Mouse (Mus musculus) liver, postnatal 0 days (tissue): ENCODE data around the gene Letmd1. TPM values are rescaled to one million over a fixed set of nuclear protein-coding genes. Genes with fewer than 3 reads are reported as not detected.
"Not testable (repeated sequence)": the region's sequence is repeated elsewhere in the genome, so short reads cannot be mapped to it uniquely, and the experiment has no call there.

Source experiments
- ATAC-seq: fragments of 200-750 bp; cut with Nextera tagmentation; 2 replicates; pipeline ENCODE4 v1.8.0; 2017; ENCODE audit warnings: mild to moderate bottlenecking, moderate library complexity
- DNase-seq: peaks from one replicate; pipeline ENCODE4 v3.0.0-alpha.2; 2016
- H3K27ac ChIP-seq: fragments of 300-500 bp; sonication (generic); 2 replicates; pipeline ENCODE4 v1.5.1; 2014; ENCODE audit warnings: antibody characterized with exemption, moderate library complexity, mild to moderate bottlenecking, low read depth
- H3K27me3 ChIP-seq: fragments of 300-500 bp; sonication (generic); 2 replicates; pipeline ENCODE4 v1.6.1; 2014; ENCODE audit warnings: low read length, control low read depth, mixed read lengths; ENCODE audit not compliant: insufficient read depth
- H3K36me3 ChIP-seq: fragments of 300-500 bp; sonication (generic); replicated peaks from 2 replicates; pipeline ENCODE4 v1.6.1; 2014; ENCODE audit warnings: mild to moderate bottlenecking, control low read depth, low read length, moderate library complexity, mixed read lengths; ENCODE audit not compliant: insufficient read depth
- H3K4me1 ChIP-seq: fragments of 300-500 bp; sonication (generic); 2 replicates; pipeline ENCODE4 v1.6.1; 2014; ENCODE audit warnings: antibody characterized with exemption, mild to moderate bottlenecking, control low read depth; ENCODE audit not compliant: insufficient read depth
- H3K4me2 ChIP-seq: fragments of 300-500 bp; sonication (generic); 2 replicates; pipeline ENCODE4 v1.6.1; 2014; ENCODE audit warnings: low read depth, mild to moderate bottlenecking, low read length, moderate library complexity, mixed read lengths
- H3K4me3 ChIP-seq: fragments of 300-500 bp; sonication (generic); 2 replicates; pipeline ENCODE4 v1.5.1; 2014; ENCODE audit warnings: low read depth, low read length
- H3K9ac ChIP-seq: fragments of 300-500 bp; sonication (generic); replicated peaks from 2 replicates; pipeline ENCODE4 v1.6.1; 2014; ENCODE audit warnings: mild to moderate bottlenecking, moderate library complexity
- H3K9me3 ChIP-seq: fragments of 300-500 bp; sonication (generic); 2 replicates; pipeline ENCODE4 v1.6.1; 2016; ENCODE audit warnings: mild to moderate bottlenecking, control low read depth, low read length, mixed read lengths
- CTCF ChIP-seq: sonication (generic); IDR thresholded peaks from 2 replicates; pipeline ENCODE4 v1.5.1; 2016; ENCODE audit warnings: antibody characterized with exemption, low read depth
- EP300 ChIP-seq: IDR thresholded peaks from 2 replicates; pipeline ENCODE4 v1.6.1; 2016; ENCODE audit warnings: antibody characterized with exemption, low read depth, mild to moderate bottlenecking
- WGBS: fragments of 180-500 bp; shearing (Covaris S2); extraction: QIAGEN DNeasy Blood & Tissue Kit; methylation state at CpG from one replicate; pipeline ENCODE4 v1.1.7; 2014; ENCODE audit not compliant: insufficient replicate concordance; 5-methylcytosine and 5-hydroxymethylcytosine counted together
- polyA plus RNA-seq: library from polyadenylated mRNA; unstranded; fragments of >200 nt; fragmentation: Nextera tagmentation; extraction: Ambion mirVana; gene quantifications from 2 replicates; pipeline ENCODE4 v1.2.1, GENCODE M21; 2015

The Letmd1 gene
- polyA plus RNA-seq, 1 experiment from 2014 or later = 16.3 TPM

DNA sequence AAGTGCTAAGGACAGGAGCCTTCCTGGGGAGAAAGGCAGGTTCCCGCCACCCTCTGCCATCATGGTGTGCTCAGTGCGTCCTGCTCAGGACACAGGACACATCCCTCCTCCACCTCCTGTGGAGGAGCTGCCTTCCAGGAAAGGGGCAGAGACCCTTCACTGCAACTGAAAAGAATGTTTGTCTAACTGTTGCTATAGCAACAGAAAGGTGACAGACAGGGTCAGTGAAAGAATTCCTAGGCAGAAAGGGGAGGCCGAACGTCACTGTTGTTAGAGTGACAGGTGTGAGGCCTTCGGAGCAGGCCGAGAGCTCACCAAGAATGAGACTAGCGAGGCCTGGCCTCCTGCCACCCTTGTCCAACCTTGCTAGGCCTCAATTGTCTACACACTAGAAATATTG is 17.6 kb downstream of the Letmd1 start:
- DNase-seq (no peak), ATAC-seq (no peak)
- TF ChIP-seq CTCF (no peak), EP300 (no peak)
- Histone ChIP-seq H3K9me3 (no peaks in the 10 kb centered on the region), H3K4me3 (no peak overlapping the region), H3K27me3 (no peaks in the 10 kb centered on the region), H3K36me3 (peaks cover 7% of the 10 kb centered on the region), H3K27ac (no peak overlapping the region), H3K4me1 (peaks cover 5% of the 10 kb centered on the region), H3K4me2 (no peak overlapping the region), H3K9ac (no peak overlapping the region)
- 65% methylated on average over 7 of the region's 7 CpGs for WGBS

DNA sequence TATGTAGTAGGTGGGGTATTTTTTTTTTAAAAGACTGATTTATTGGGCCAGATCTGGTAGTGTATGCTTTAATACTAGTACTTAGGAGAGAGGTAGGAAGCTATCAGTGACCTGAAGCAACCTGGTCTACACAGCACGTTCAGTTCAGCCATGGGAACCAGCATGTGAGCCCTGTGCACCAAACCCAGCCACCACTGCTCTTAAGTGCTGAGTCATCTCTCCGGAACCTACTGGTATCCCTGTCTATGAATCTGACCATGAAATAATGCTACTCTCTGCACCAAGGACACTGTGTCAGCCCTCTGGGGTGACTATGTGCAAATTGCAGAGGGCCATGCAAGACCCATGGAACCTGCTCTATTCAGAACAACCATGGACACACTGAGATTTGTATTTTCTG is 18.2 kb downstream of the Letmd1 start:
- Histone ChIP-seq H3K4me1 (peaks cover 5% of the 10 kb centered on the region), H3K4me3 (no peak overlapping the region), H3K36me3 (peaks cover 3% of the 10 kb centered on the region), H3K4me2 (no peak overlapping the region), H3K27me3 (no peaks in the 10 kb centered on the region), H3K9me3 (no peaks in the 10 kb centered on the region), H3K27ac (no peak overlapping the region), H3K9ac (no peak overlapping the region)
- no peak for ATAC-seq
- 66% methylated on average over 2 of the region's 2 CpGs for WGBS
- TF ChIP-seq EP300 = no peak
- no peak for TF ChIP-seq CTCF
- DNase-seq = no peak

DNA sequence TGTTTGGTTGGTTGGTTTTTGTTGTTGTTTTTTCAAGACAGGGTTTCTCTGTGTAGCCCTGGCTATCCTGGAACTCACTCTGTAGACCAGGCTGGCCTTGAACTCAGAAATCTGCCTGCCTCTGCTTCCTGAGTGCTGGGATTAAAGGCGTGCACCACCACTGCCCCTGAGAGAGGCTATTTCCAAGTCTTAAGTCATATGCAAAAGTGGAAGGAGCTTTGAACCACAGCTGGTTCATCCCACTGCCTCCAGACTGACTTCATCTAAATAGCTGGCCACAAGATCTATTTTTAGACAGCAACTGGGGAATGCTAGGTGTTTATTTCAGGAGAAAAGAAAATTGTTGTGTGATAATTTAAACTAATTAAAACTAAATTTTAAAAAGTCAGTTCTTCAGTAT is 19.5 kb downstream of the Letmd1 start:
- not testable (repeated sequence) for H3K4me1 ChIP-seq, H3K36me3 ChIP-seq, H3K9me3 ChIP-seq, H3K4me2 ChIP-seq, DNase-seq, ATAC-seq, H3K9ac ChIP-seq, H3K4me3 ChIP-seq, H3K27ac ChIP-seq, H3K27me3 ChIP-seq
- WGBS = 66% methylated on average over 1 of the region's 1 CpGs

DNA sequence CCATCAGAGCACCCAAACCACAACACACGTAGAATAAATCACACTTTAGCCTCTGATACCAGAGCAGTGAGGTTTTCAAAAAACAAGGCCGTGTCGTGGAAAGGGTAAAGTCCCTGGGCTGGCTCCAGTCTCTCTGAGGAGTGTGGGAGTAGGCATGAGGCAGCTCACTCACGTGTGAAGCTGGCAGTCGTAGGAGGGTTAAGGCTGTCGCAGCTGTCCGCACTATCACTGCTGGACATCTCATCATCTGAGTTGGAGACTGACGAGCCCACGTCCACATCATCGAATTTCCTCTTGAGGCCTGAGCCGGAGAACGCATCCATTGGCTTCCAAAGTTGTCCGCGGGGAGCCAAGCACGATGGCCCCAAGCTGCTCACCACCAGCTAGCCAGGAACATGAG is 20.4 kb downstream of the Letmd1 start:
- no peak overlapping the region for H3K4me2 ChIP-seq

DNA sequence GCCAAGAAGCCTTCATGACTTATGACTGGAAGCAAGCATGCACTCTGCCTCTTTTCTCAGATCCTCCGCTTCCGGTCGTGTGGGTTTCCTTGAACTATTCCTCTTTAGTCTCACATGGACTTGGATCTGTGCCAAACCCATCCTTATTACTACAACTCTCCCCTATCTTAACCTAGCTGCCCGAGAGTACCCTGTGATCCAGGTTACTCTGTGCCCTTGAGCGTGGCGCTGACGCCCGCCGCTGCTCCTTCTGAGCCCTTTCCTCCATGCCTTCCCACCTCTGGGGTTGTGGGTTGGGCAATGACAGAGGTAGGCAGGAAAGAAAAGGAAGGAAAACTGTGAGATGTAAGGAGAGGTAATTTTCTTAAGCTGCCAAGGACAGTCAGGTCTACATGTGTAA is 23.1 kb downstream of the Letmd1 start:
- no peak overlapping the region for H3K4me3 ChIP-seq
- ATAC-seq (no peak), DNase-seq (no peak)
- H3K9ac ChIP-seq = no peak overlapping the region
- H3K4me1 ChIP-seq = peaks cover 7% of the 10 kb centered on the region
- no peak overlapping the region for H3K27ac ChIP-seq
- no peaks in the 10 kb centered on the region for H3K36me3 ChIP-seq
- no peaks in the 10 kb centered on the region for H3K9me3 ChIP-seq
- 84% methylated on average over 9 of the region's 9 CpGs for WGBS
- H3K4me2 ChIP-seq = no peak overlapping the region
- no peak for TF ChIP-seq EP300
- no peak for TF ChIP-seq CTCF
- H3K27me3 ChIP-seq = no peaks in the 10 kb centered on the region

More for the DNA sequence above, 20.4 kb downstream of the Letmd1 start:
- Histone ChIP-seq H3K9ac (no peak overlapping the region), H3K27me3 (no peaks in the 10 kb centered on the region), H3K27ac (no peak overlapping the region), H3K9me3 (no peaks in the 10 kb centered on the region), H3K36me3 (no peaks in the 10 kb centered on the region), H3K4me3 (no peak overlapping the region), H3K4me1 (peaks cover 7% of the 10 kb centered on the region)
- WGBS = 80% methylated on average over 15 of the region's 15 CpGs
- ATAC-seq = no peak
- DNase-seq = no peak
- TF ChIP-seq EP300 = no peak
- no peak for TF ChIP-seq CTCF

DNA sequence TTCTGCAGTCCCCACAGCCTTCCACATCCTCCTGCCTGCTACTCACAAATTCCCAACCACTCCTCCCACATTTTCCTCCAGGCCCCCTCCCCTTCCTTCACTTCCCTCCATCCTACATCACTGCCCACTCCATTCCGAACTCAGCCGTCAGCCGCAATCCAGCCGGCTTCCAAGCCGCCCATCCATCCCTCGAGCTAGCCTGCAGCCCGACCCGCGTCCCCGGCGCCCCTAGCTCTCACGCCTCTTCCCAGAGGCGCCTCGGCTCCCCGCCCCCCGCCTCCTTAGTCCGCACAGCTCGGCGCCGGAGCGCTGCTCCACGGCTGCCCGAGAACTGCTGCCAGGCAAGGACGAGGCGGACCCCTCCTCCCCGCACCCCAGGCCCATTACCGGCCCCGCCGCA is 25.8 kb downstream of the Letmd1 start:
- TF ChIP-seq CTCF (no peak), EP300 (no peak)
- peak overlapping the region; percentile 79 for H3K9ac ChIP-seq
- H3K4me3 ChIP-seq = peak overlapping the region; percentile 77
- ATAC-seq (peak; percentile 58), DNase-seq (no peak)
- under 1% methylated on average over 29 of the region's 29 CpGs for WGBS
- no peaks in the 10 kb centered on the region for H3K27me3 ChIP-seq
- peaks cover 5% of the 10 kb centered on the region for H3K4me1 ChIP-seq
- peak overlapping the region; percentile 100 for H3K4me2 ChIP-seq
- no peaks in the 10 kb centered on the region for H3K36me3 ChIP-seq
- peak overlapping the region; percentile 59; the same call in 1 of the 2 replicates for H3K27ac ChIP-seq
- H3K9me3 ChIP-seq = no peaks in the 10 kb centered on the region

DNA sequence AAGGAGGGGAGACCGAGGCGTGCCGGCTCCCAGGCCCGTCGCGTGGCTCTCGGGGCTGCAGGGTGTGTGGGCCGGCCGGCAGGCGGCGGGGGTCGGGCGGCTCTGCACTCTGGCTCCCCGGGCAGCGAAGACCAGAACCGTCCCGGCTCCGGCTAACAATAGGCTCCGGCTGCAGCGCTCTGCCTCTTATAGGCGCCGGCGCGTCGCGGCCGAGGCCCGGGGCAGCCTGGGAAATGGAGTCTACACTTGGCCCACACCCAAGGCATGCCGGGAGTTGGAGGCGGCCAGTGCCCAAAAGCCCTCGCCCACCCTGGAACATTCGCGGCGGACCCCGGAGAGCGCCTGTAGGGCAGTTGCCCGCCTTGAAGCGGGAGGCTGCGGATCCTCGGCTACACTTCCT is 26.3 kb downstream of the Letmd1 start, which contains the start of gene Csrnp2:
Csrnp2 (minus strand) TSS at position 387 of the 400 bp plus-strand sequence.
- H3K27me3 ChIP-seq = no peaks in the 10 kb centered on the region
- H3K9ac ChIP-seq = peak within 1 kb of the TSS; percentile 79
- no peaks in the 10 kb centered on the region for H3K36me3 ChIP-seq
- TF ChIP-seq CTCF (peak; percentile 21; the same call in 1 of the 2 replicates), EP300 (no peak)
- H3K9me3 ChIP-seq = no peaks in the 10 kb centered on the region
- peak within 1 kb of the TSS; percentile 100 for H3K4me2 ChIP-seq
- 1% methylated on average over 40 of the region's 40 CpGs for WGBS
- H3K4me1 ChIP-seq = peaks cover 5% of the 10 kb centered on the region
- ATAC-seq (peak; percentile 96), DNase-seq (peak; percentile 88)
- H3K27ac ChIP-seq = peak within 1 kb of the TSS; percentile 59; the same call in 1 of the 2 replicates
- H3K4me3 ChIP-seq = peak within 1 kb of the TSS; percentile 77

DNA sequence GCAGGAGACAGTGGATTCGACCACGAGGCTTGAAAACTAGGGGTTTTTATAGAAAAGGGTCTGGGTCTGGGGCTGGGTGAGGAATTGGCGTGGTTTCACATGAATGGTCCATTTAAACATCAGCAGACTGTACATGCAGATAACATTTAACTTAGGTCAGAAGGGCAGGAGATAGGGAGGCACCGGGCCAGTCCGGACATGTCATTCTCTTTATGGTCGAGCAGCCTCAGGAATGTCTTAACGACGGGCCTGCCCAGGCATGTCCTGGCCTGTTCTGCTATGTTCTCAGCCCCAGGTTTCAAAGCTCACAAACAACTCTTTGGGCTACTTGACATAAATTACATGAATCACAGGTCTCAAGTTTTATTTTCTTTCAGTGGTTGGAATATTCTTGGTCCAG is 30.7 kb downstream of the Letmd1 start:
- not testable (repeated sequence) for H3K27ac ChIP-seq, H3K9ac ChIP-seq, H3K36me3 ChIP-seq, ATAC-seq, H3K4me3 ChIP-seq, DNase-seq, H3K4me2 ChIP-seq, H3K27me3 ChIP-seq, H3K4me1 ChIP-seq, H3K9me3 ChIP-seq
- WGBS = 82% methylated on average over 8 of the region's 8 CpGs
